Mouse (Mus musculus): ENCODE measurements around the gene Efl1. TPM values are rescaled to one million over a fixed set of nuclear protein-coding genes. Genes with fewer than 3 reads are reported as not detected.
"Not testable (repeated sequence)": the region's sequence is repeated elsewhere in the genome, so short reads cannot be mapped to it uniquely, and the experiment has no call there.

Efl1 gene
- polyA plus RNA-seq, 1 experiment = 6.8 TPM

DNA sequence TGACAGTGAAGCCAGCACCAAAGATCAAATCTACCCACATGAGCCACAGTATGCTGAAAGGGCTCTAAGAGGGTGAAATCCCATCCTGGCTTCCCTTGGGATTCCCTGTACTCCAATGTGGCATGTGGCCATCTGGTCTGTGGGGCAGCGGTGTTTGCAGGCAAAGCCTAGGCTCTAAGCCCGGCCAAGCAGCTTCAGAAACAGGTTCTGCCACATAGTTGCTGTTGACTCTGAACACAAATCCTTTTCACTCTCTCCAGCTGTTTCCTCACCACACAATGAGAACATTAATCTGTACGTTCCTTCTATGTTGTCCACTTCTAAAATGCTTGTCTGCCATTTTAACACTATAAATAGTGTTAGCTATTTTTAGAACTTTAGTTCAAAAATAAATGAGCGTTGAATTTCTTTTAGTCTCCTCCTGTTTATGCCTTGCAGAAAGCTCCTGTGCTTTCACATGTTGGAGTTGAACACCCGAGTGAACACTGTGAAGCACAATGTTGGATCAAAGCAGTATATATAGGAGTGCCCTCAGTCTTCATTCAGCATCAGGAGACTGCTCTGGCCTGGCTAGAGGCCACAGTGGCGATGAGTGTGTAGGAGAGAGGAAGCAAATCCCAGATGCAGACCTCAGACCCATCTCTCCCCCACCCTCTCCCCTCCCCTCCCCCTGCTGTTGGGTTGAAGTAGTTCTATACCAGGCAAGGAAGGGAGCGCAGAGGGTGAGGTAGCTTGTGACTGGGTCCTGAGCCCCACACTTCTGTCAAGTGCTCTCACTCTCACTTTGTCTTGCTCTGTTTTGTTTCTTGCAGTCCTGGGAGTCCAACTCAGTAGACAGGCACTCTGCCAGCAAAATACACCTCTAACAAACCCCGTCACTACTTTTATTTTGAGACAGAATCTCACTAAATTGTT, 104.0 kb downstream of the Efl1 start:
- 69% methylated on average over 8 of the region's 8 CpGs for WGBS
- no peaks in the 10 kb centered on the region; the same call in 1 of the 2 replicates for H3K4me1 ChIP-seq (ENCODE audit: control insufficient read depth, insufficient read depth, low read length)
- H3K4me3 ChIP-seq (replicated peaks; ENCODE audit: control insufficient read depth, low read depth, low read length) = no peak overlapping the region
- no peak for TF ChIP-seq CTCF (IDR thresholded peaks at IDR 0.05; ENCODE audit: control insufficient read depth, insufficient read depth, low read length)
- TF ChIP-seq POLR2A (IDR thresholded peaks at IDR 0.05; ENCODE audit: borderline replicate concordance, control insufficient read depth, low read depth, low read length) = no peak
- H3K27ac ChIP-seq (ENCODE audit: control insufficient read depth, insufficient read depth, low read depth, low read length, poor library complexity) = no peak overlapping the region

- H3K4me1 ChIP-seq (ENCODE audit: control insufficient read depth, insufficient read depth, low read length) = no peaks in the 10 kb centered on the region
- 36% methylated on average over 8 of the region's 8 CpGs for WGBS
- no peak for TF ChIP-seq POLR2A (IDR thresholded peaks at IDR 0.05; ENCODE audit: borderline replicate concordance, control insufficient read depth, low read depth, low read length)
- no peak for TF ChIP-seq CTCF (IDR thresholded peaks at IDR 0.05; ENCODE audit: control insufficient read depth, insufficient read depth, low read length)
These were observed 107.3 kb downstream of the Efl1 start for GRCm38 (mm10) chr7:82755602-82756155.

GRCm38 (mm10) chr7:82758521-82758920, 110.1 kb downstream of the Efl1 start:
- no peak overlapping the region for H3K4me3 ChIP-seq (replicated peaks; ENCODE audit: control insufficient read depth, low read depth, low read length)
- H3K27ac ChIP-seq (ENCODE audit: control insufficient read depth, insufficient read depth, low read depth, low read length, poor library complexity) = no peak overlapping the region
- no peak for TF ChIP-seq POLR2A (IDR thresholded peaks at IDR 0.05; ENCODE audit: borderline replicate concordance, control insufficient read depth, low read depth, low read length)
- no peak for TF ChIP-seq CTCF (IDR thresholded peaks at IDR 0.05; ENCODE audit: control insufficient read depth, insufficient read depth, low read length)
- no peaks in the 10 kb centered on the region for H3K4me1 ChIP-seq (ENCODE audit: control insufficient read depth, insufficient read depth, low read length)
- WGBS = 87% methylated on average over 4 of the region's 4 CpGs

More at GRCm38 (mm10) chr7:82755602-82756155, 107.3 kb downstream of the Efl1 start:
- Histone ChIP-seq H3K27ac (ENCODE audit: control insufficient read depth, insufficient read depth, low read depth, low read length, poor library complexity) (no peak overlapping the region), H3K4me3 (replicated peaks; ENCODE audit: control insufficient read depth, low read depth, low read length) (no peak overlapping the region)

DNA sequence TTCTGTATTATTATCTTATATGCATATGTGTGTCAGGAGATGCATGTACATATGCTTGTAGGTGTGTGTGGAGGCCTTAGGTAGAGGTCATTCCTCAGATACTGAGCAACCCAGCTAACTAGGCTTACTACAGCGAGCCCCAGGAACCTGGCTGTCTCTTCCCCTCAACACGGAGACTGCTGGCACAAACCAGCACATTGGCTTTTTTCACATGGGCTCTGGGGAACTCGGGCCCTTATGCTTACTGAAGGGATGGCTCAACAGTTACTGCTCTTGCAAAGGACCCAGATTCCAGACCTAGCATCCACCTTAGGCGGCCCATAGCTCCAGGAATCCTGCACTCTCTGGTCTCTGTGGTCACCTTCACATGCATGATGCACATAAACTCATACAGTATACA, 110.7 kb downstream of the Efl1 start:
- WGBS = 81% methylated on average over 4 of the region's 4 CpGs
- Histone ChIP-seq H3K4me1 (ENCODE audit: control insufficient read depth, insufficient read depth, low read length) (no peaks in the 10 kb centered on the region), H3K27ac (ENCODE audit: control insufficient read depth, insufficient read depth, low read depth, low read length, poor library complexity) (no peak overlapping the region), H3K4me3 (replicated peaks; ENCODE audit: control insufficient read depth, low read depth, low read length) (no peak overlapping the region)
- no peak for TF ChIP-seq POLR2A (IDR thresholded peaks at IDR 0.05; ENCODE audit: borderline replicate concordance, control insufficient read depth, low read depth, low read length)

DNA sequence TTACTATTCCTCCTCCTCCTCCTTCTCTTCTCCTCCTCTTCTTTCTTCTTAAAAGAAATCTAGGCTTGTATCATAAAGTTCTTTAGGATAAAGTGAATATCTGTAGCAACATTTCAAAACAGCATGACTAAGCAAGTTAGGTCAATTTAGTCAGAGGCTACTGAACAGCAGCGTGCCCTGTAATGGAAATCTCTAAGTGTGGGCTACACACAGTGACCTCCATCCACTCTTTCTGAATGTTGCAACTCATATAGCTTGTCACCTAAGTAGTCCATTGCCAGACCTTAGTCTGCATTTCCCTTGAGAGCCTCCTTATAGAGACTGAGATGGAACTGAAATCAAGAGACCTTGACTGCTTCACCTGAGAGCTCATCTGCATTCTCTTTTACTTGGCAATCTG, 116.5 kb downstream of the Efl1 start:
- WGBS = 38% methylated on average over 1 of the region's 1 CpGs
- Histone ChIP-seq H3K4me3 (replicated peaks; ENCODE audit: control insufficient read depth, low read depth, low read length) (no peak overlapping the region), H3K27ac (ENCODE audit: control insufficient read depth, insufficient read depth, low read depth, low read length, poor library complexity) (no peak overlapping the region), H3K4me1 (ENCODE audit: control insufficient read depth, insufficient read depth, low read length) (no peaks in the 10 kb centered on the region)
- TF ChIP-seq CTCF (IDR thresholded peaks at IDR 0.05; ENCODE audit: control insufficient read depth, insufficient read depth, low read length) (no peak), POLR2A (IDR thresholded peaks at IDR 0.05; ENCODE audit: borderline replicate concordance, control insufficient read depth, low read depth, low read length) (no peak)

- Histone ChIP-seq H3K27ac (ENCODE audit: control insufficient read depth, insufficient read depth, low read depth, low read length, poor library complexity) (no peak overlapping the region), H3K4me1 (ENCODE audit: control insufficient read depth, insufficient read depth, low read length) (no peaks in the 10 kb centered on the region), H3K4me3 (replicated peaks; ENCODE audit: control insufficient read depth, low read depth, low read length) (no peak overlapping the region)
- TF ChIP-seq CTCF (IDR thresholded peaks at IDR 0.05; ENCODE audit: control insufficient read depth, insufficient read depth, low read length) (no peak), POLR2A (IDR thresholded peaks at IDR 0.05; ENCODE audit: borderline replicate concordance, control insufficient read depth, low read depth, low read length) (no peak)
- WGBS = 79% methylated on average over 6 of the region's 6 CpGs
These were observed 118.2 kb downstream of the Efl1 start for GRCm38 (mm10) chr7:82766623-82767022.

DNA sequence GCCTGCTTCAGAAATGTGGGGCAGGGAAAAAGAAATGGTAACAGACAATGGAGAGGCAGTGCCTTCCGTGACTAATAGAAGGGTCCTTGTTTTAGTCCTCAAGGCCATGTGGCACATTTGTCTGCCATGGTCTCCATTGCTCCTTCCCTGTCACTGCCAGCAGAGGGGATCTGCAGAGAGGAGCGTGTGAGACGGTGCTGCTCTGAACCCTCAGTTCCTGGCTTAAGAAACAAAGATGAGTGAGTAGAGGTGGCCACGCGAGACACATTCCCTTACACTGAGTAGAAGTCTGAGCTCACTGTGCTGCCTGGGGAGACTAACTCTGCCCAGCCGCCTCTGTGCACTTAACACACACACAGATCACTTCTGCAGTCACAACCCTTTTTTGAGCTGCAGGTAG, 121.8 kb downstream of the Efl1 start:
- Histone ChIP-seq H3K4me1 (ENCODE audit: control insufficient read depth, insufficient read depth, low read length) (no peaks in the 10 kb centered on the region), H3K4me3 (replicated peaks; ENCODE audit: control insufficient read depth, low read depth, low read length) (no peak overlapping the region), H3K27ac (ENCODE audit: control insufficient read depth, insufficient read depth, low read depth, low read length, poor library complexity) (no peak overlapping the region)
- TF ChIP-seq CTCF (IDR thresholded peaks at IDR 0.05; ENCODE audit: control insufficient read depth, insufficient read depth, low read length) (no peak), POLR2A (IDR thresholded peaks at IDR 0.05; ENCODE audit: borderline replicate concordance, control insufficient read depth, low read depth, low read length) (no peak)
- 90% methylated on average over 6 of the region's 6 CpGs for WGBS

DNA sequence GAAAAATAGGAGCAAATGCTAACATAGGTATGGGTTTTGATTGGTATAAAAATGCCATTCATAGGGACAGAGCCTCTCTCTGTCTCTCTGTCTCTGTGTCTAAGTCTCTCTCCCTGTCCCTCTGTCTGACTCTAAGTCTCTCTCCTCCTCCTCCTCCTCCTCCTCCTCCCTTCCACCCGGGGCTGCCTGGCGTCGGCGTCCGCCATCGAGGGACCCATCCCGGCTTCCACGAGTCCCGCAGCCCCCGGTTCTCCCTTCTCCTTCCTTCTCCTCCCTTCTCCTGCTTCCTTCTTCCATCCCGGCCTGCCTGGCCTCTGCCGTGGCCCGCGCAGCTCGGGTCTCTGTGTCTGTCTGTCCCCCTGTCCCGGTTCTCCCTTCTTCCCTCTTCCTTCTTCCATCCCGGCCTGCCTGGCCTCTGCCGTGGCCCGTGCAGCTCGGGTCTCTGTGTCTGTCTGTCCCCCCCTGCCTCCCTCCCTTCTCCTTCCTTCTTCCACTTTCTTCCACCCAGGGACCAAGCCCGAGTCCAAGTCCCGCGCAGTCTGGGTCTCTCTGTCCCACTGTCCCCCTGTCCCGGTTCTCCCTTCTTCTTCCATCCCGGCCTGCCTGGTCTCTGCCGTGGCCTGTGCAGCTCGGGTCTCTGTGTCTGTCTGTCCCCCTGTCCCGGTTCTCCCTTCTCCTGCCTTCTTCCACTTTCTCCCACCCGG, 122.7 kb downstream of the Efl1 start:
- not testable (repeated sequence) for H3K4me1 ChIP-seq (ENCODE audit: control insufficient read depth, insufficient read depth, low read length)
- 84% methylated on average over 29 of the region's 29 CpGs for WGBS

DNA sequence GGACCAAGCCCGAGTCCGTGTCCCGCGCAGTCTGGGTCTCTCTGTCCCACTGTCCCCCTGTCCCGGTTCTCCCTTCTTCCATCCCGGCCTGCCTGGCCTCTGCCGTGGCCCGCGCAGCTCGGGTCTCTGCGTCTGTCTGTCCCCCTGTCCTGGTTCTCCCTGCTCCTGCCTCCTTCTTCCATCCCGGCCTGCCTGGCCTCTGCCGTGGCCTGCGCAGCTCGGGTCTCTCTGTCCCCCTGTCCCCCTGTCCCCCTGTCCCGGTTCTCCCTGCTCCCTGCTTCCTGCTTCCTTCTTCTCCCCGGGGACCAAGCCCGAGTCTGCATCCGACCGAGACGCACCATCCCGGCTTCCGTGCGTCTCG, 123.2 kb downstream of the Efl1 start:
- 91% methylated on average over 25 of the region's 25 CpGs for WGBS
- not testable (repeated sequence) for H3K4me3 ChIP-seq (replicated peaks; ENCODE audit: control insufficient read depth, low read depth, low read length); H3K4me1 ChIP-seq (ENCODE audit: control insufficient read depth, insufficient read depth, low read length); H3K27ac ChIP-seq (ENCODE audit: control insufficient read depth, insufficient read depth, low read depth, low read length, poor library complexity)

More for the DNA sequence above, 122.7 kb downstream of the Efl1 start:
- not testable (repeated sequence) for H3K4me3 ChIP-seq (replicated peaks; ENCODE audit: control insufficient read depth, low read depth, low read length); H3K27ac ChIP-seq (ENCODE audit: control insufficient read depth, insufficient read depth, low read depth, low read length, poor library complexity)

All from bone marrow, adult 2 months (tissue).